Mouse (Mus musculus): Measurements from ENCODE around the gene Olfr1126.
"Not testable (repeated sequence)": the region's sequence is repeated elsewhere in the genome, so short reads cannot be mapped to it uniquely, and the experiment has no call there.

Gene Olfr1126

GRCm38 (mm10) chr2:87453662-87454061 lies at the start of gene Olfr1126:
Gene Olfr1126 (plus strand): TSS chr2:87453962.
- DNase-seq (ENCODE audit: extremely low spot score, low spot score): no peak

GRCm38 (mm10) chr2:87416335-87416734 lies 37.4 kb upstream of the Olfr1126 start, which contains the start of gene Olfr1123:
Gene Olfr1123 (plus strand): TSS chr2:87416635.
- DNase-seq (ENCODE audit: extremely low spot score, low spot score): no peak

GRCm38 (mm10) chr2:87429975-87430374 lies 23.8 kb upstream of the Olfr1126 start, which contains the start of gene Olfr1124:
Gene Olfr1124 (plus strand): TSS chr2:87430275.
- DNase-seq (ENCODE audit: extremely low spot score, low spot score): no peak

GRCm38 (mm10) chr2:87437731-87438130 lies 16.0 kb upstream of the Olfr1126 start:
- no peak for DNase-seq (ENCODE audit: extremely low spot score, low spot score)

- no peak for DNase-seq (ENCODE audit: extremely low spot score, low spot score)
Observed at GRCm38 (mm10) chr2:87461769-87462168, 8.0 kb downstream of the Olfr1126 start.

- no peak for DNase-seq (ENCODE audit: extremely low spot score, low spot score)
Observed at GRCm38 (mm10) chr2:87480207-87480606, 26.4 kb downstream of the Olfr1126 start.

- DNase-seq (ENCODE audit: extremely low spot score, low spot score): no peak
Observed at GRCm38 (mm10) chr2:87481158-87481557, 27.4 kb downstream of the Olfr1126 start.

- no peak for DNase-seq (ENCODE audit: extremely low spot score, low spot score)
Observed at GRCm38 (mm10) chr2:87482276-87482675, 28.5 kb downstream of the Olfr1126 start.

GRCm38 (mm10) chr2:87496993-87497392 lies 43.2 kb downstream of the Olfr1126 start, which contains the start of gene Pramel7:
Gene Pramel7 (minus strand): TSS chr2:87497093.
- DNase-seq (ENCODE audit: extremely low spot score, low spot score): not testable (repeated sequence)

GRCm38 (mm10) chr2:87506265-87506664 lies 52.5 kb downstream of the Olfr1126 start, which contains the start of gene Pramel6:
Gene Pramel6 (plus strand): TSS chr2:87506565.
- DNase-seq (ENCODE audit: extremely low spot score, low spot score): no peak
